Mouse (Mus musculus) heart, postnatal 4 days (tissue): Measurements from ENCODE around the gene Praf2. TPM values are rescaled to one million over a fixed set of nuclear protein-coding genes. Genes with fewer than 3 reads are reported as not detected.

ENCODE experiments used
- DNase-seq: peaks from one replicate; pipeline ENCODE4 v3.0.0; 2021
- total RNA-seq, 2 experiments: library from RNA; stranded (reverse); gene quantifications; 2 replicates each; pipeline ENCODE4 v1.2.3; 2021

The Praf2 gene
- total RNA-seq, 2 experiments from 2014 or later: 10.3 to 11.0 TPM

- DNase-seq: no peak
Measured at GRCm38 (mm10) chrX:7779294-7779693, 51.1 kb downstream of the Praf2 start.

Other genes with a start within 250 kb of the Praf2 start
- gene Foxp3, start 154.8 kb upstream of the Praf2 start, total RNA-seq: not detected
- 1 to 10 TPM; 2.7 to 2.8 TPM for gene Ppp1r3f, start 154.2 kb upstream of the Praf2 start, total RNA-seq
- gene Ccdc22, start 122.9 kb upstream of the Praf2 start, total RNA-seq: 10 to 100 TPM; 12.1 to 12.7 TPM
- gene Cacna1f, start 121.4 kb upstream of the Praf2 start, total RNA-seq: not detected
- under 1 TPM; 0.45 to 0.79 TPM for gene Syp, start 90.0 kb upstream of the Praf2 start, total RNA-seq
- gene Prickle3, start 71.2 kb upstream of the Praf2 start, total RNA-seq: 10 to 100 TPM; 11.9 to 12.0 TPM
- 100 to 1,000 TPM; 101 to 115 TPM for gene Plp2, start 57.0 kb upstream of the Praf2 start, total RNA-seq
- gene Magix, start 47.2 kb upstream of the Praf2 start, total RNA-seq: 1 to 10 TPM; 2.3 to 2.7 TPM
- 10 to 100 TPM; 26.1 to 26.4 TPM for gene Gpkow, start 31.3 kb upstream of the Praf2 start, total RNA-seq
- 10 to 100 TPM; 23.6 to 23.9 TPM for gene Wdr45, start 14.1 kb upstream of the Praf2 start, total RNA-seq
- not detected for gene Gm45208, start 6.2 kb upstream of the Praf2 start, total RNA-seq
- 1 to 10 TPM; 1.2 to 3.0 TPM for gene Ccdc120, start 22.5 kb downstream of the Praf2 start, total RNA-seq
- 10 to 100 TPM; 16.2 to 16.5 TPM for gene Tfe3, start 34.1 kb downstream of the Praf2 start, total RNA-seq
- 10 to 100 TPM; 23.7 to 28.4 TPM for gene Gripap1, start 61.3 kb downstream of the Praf2 start, total RNA-seq
- gene Kcnd1, start 93.8 kb downstream of the Praf2 start, total RNA-seq: under 1 TPM; 0.48 to 0.59 TPM
- 10 to 100 TPM; 34.8 to 39.3 TPM for gene Otud5, start 112.9 kb downstream of the Praf2 start, total RNA-seq
- gene Pim2, start 149.8 kb downstream of the Praf2 start, total RNA-seq: 1 to 10 TPM; 3.3 to 5.0 TPM
- 10 to 100 TPM; 15.5 to 17.7 TPM for gene Slc35a2, start 155.6 kb downstream of the Praf2 start, total RNA-seq
- 10 to 100 TPM; 35.0 to 37.7 TPM for gene Pqbp1, start 170.8 kb downstream of the Praf2 start, total RNA-seq
- 10 to 100 TPM; 57.3 to 61.3 TPM for gene Timm17b, start 170.9 kb downstream of the Praf2 start, total RNA-seq
- not detected for gene Gm10491, start 179.4 kb downstream of the Praf2 start, total RNA-seq
- not detected for gene Gm10490, start 181.1 kb downstream of the Praf2 start, total RNA-seq
- not detected for gene Pcsk1n, start 191.4 kb downstream of the Praf2 start, total RNA-seq
- gene Eras, start 200.2 kb downstream of the Praf2 start, total RNA-seq: not detected
- 10 to 100 TPM; 30.3 to 32.8 TPM for gene Hdac6, start 219.4 kb downstream of the Praf2 start, total RNA-seq
- gene Gata1, start 249.6 kb downstream of the Praf2 start, total RNA-seq: under 1 TPM in 1 of 2 experiments, not detected in 1; 0.14 TPM